Mouse (Mus musculus): ENCODE data around the gene Ints13.
"Not testable (repeated sequence)": the region's sequence is repeated elsewhere in the genome, so short reads cannot be mapped to it uniquely, and the experiment has no call there.

The Ints13 gene

GRCm38 (mm10) chr6:146577310-146578109, at the start of gene Ints13:
Gene Ints13 (minus strand): TSS chr6:146577835.
- DNase-seq (ENCODE audit: low spot score in 2 of 2) = peak; percentile 97 to 98

GRCm38 (mm10) chr6:146616670-146617069, 39.0 kb upstream of the Ints13 start:
- no peak for DNase-seq (ENCODE audit: low spot score in 2 of 2)

- DNase-seq (ENCODE audit: low spot score in 2 of 2) = no peak
Measured at GRCm38 (mm10) chr6:146615891-146616290, 38.3 kb upstream of the Ints13 start.

DNA sequence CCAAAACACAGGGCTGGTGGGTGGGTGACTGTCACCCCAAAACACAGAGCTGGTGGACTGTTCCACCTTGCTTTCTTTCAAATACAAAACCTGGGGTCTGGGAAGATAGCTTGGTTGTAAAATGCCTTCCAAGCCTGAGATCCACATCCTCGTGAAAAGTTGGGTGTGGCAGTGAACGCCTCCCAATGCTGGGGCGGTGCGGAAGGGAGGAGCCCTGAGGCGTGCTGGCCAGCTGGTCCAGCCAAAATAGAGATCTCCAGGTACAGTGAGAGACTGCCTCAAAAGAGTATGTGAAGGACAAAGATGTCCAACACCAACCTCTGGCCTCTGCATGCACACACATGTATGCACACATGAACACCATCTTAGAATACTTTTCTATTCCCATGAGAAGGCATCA, 36.9 kb upstream of the Ints13 start:
- peak in 1 of 2 experiments; percentile 27 for DNase-seq (ENCODE audit: low spot score in 2 of 2)

GRCm38 (mm10) chr6:146613907-146614306, 36.3 kb upstream of the Ints13 start:
- no peak for DNase-seq (ENCODE audit: low spot score in 2 of 2)

GRCm38 (mm10) chr6:146612736-146613135, 35.1 kb upstream of the Ints13 start:
- DNase-seq (ENCODE audit: low spot score in 2 of 2) = no peak

GRCm38 (mm10) chr6:146611897-146612296, 34.3 kb upstream of the Ints13 start:
- DNase-seq (ENCODE audit: low spot score in 2 of 2) = no peak

DNA sequence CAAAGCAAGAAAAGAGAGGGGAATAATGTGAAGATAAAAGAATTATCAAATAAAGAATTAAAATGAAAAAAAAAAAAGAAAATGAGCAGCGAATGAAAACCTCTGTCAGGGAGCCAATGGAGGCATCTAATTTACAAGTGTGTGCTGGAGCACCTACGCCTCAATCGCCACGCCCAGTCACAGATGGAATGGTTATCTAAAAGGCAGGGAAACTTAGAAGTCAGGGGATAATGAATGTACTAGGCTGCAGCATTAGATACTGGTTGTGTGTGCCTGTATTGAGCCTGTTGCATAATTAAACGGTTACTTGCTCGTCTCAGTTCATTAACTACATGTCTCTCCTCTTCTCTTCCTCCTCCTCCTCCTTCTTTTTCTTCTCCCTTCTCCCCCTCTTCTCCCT, 33.8 kb upstream of the Ints13 start:
- peak; percentile 27 to 62 for DNase-seq (ENCODE audit: low spot score in 2 of 2)

GRCm38 (mm10) chr6:146603651-146604050, 26.0 kb upstream of the Ints13 start:
- no peak for DNase-seq (ENCODE audit: low spot score in 2 of 2)

- no peak for DNase-seq (ENCODE audit: low spot score in 2 of 2)
Measured at GRCm38 (mm10) chr6:146602601-146603000, 25.0 kb upstream of the Ints13 start.

- no peak for DNase-seq (ENCODE audit: low spot score in 2 of 2)
Measured at GRCm38 (mm10) chr6:146585134-146585533, 7.5 kb upstream of the Ints13 start.

DNA sequence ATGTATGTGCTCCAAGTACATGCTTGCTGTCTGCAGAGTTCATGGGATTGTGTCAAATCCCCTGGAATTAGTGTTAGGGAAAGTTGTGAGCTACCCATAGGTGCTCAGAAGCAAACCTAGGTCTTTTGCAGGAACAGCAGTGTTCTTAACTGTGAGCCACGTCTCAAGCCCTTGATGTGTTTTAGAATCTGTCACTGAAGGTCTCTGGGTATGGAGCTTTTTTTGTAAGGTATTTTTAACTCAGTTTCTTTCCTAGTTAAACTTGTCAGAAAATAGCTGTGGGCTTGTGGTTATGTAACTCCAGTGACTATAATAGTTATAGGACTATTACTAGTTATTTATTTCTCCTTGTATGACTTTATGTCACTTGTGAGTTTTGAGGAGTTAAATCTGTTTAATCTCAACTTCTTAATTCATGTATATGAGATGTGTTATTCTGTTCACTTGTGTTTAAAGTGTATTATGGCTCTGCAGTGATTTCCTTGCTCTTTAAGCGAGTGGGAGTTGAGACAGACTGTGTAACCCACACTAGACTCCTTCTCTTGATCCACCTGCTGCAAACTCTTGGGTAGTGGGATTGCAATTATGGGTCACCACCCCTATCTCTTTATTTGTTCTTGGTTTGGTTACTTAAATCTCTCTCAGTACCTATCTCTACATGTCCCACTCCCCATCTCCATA, 5.9 kb upstream of the Ints13 start:
- DNase-seq (ENCODE audit: low spot score in 2 of 2) = no peak

- peak; percentile 12 to 13 for DNase-seq (ENCODE audit: low spot score in 2 of 2)
Measured at GRCm38 (mm10) chr6:146580381-146580926, 2.8 kb upstream of the Ints13 start.

GRCm38 (mm10) chr6:146578586-146578985, 951 bp upstream of the Ints13 start:
- peak; percentile 3 to 18 for DNase-seq (ENCODE audit: low spot score in 2 of 2)

- peak; percentile 73 to 80 for DNase-seq (ENCODE audit: low spot score in 2 of 2)
Measured at GRCm38 (mm10) chr6:146578111-146578531, 486 bp upstream of the Ints13 start.

GRCm38 (mm10) chr6:146576903-146577302, 732 bp downstream of the Ints13 start, which contains the start of gene Fgfr1op2:
Gene Fgfr1op2 (plus strand): TSS chr6:146577203.
- DNase-seq (ENCODE audit: low spot score in 2 of 2) = no peak

- DNase-seq (ENCODE audit: low spot score in 2 of 2) = no peak
Measured at GRCm38 (mm10) chr6:146572073-146572472, 5.6 kb downstream of the Ints13 start.

GRCm38 (mm10) chr6:146562461-146562860, 15.2 kb downstream of the Ints13 start:
- not testable (repeated sequence) for DNase-seq (ENCODE audit: low spot score in 2 of 2)

- no peak for DNase-seq (ENCODE audit: low spot score in 2 of 2)
Measured at GRCm38 (mm10) chr6:146551326-146551725, 26.3 kb downstream of the Ints13 start.

- DNase-seq (ENCODE audit: low spot score in 2 of 2) = no peak
Measured at GRCm38 (mm10) chr6:146550421-146550820, 27.2 kb downstream of the Ints13 start.

GRCm38 (mm10) chr6:146545289-146545865, 32.3 kb downstream of the Ints13 start:
- DNase-seq (ENCODE audit: low spot score in 2 of 2) = no peak

DNA sequence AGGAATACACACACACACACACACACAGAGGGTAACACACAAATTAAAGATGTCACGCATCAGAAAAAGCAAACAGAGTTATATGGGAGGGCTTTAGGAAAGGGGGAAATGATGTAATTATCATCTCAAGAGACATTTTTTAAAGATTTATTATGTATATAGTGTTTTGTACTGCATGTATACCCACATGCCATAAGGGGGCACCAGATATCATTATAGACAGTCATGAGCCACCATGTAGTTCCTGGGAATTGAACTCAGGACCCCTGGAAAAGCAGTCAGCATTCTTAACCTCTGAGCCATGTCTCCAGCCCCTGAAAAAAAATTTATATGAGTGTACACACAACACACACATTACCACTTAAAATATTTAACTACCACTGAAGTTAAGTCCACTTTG, 33.0 kb downstream of the Ints13 start:
- DNase-seq (ENCODE audit: low spot score in 2 of 2) = no peak
